Mouse (Mus musculus) C2C12 (cell line): ENCODE data around the gene Mucl3. TPM values are rescaled to one million over a fixed set of nuclear protein-coding genes. Genes with fewer than 3 reads are reported as not detected.

Experiments
- H3K27me3 ChIP-seq: one replicate; pipeline ENCODE4 v1.6.1; 2011; ENCODE audit not compliant: control insufficient read depth, insufficient read depth, insufficient read length
- H3K36me3 ChIP-seq: one replicate; pipeline ENCODE4 v1.6.1; 2011; ENCODE audit not compliant: control insufficient read depth, insufficient read depth
- H3K4me3 ChIP-seq: one replicate; pipeline ENCODE4 v1.5.1; 2011; ENCODE audit warnings: mild to moderate bottlenecking, control low read depth; ENCODE audit not compliant: poor library complexity, insufficient read depth, severe bottlenecking
- H3K79me2 ChIP-seq: one replicate; pipeline ENCODE4 v1.6.1; 2011; ENCODE audit not compliant: control insufficient read depth, insufficient read depth
- H3K79me3 ChIP-seq: one replicate; pipeline ENCODE4 v1.6.1; 2011; ENCODE audit warnings: low read depth, control low read depth
- H3ac ChIP-seq: one replicate; pipeline ENCODE3; 2011; ENCODE audit warnings: low read depth; ENCODE audit not compliant: control insufficient read depth, insufficient read length
- CEBPB ChIP-seq: IDR thresholded peaks from one replicate; pipeline ENCODE4 v1.6.1; 2011; ENCODE audit warnings: low read depth, mild to moderate bottlenecking, control low read depth, moderate library complexity
- CTCF ChIP-seq: IDR thresholded peaks from one replicate; pipeline ENCODE4 v1.5.1; 2011; ENCODE audit not compliant: control insufficient read depth, insufficient read depth, insufficient read length
- FOSL1 ChIP-seq: IDR thresholded peaks from one replicate; pipeline ENCODE4 v1.8.0; 2011; ENCODE audit warnings: mild to moderate bottlenecking, low read length; ENCODE audit not compliant: poor library complexity, insufficient read depth, severe bottlenecking
- MAX ChIP-seq: IDR thresholded peaks from one replicate; pipeline ENCODE4 v1.6.1; 2011; ENCODE audit warnings: mild to moderate bottlenecking, control low read depth
- MYOD1 ChIP-seq: IDR thresholded peaks from one replicate; pipeline ENCODE4 v1.6.1; 2011; ENCODE audit warnings: low read depth; ENCODE audit not compliant: control insufficient read depth, insufficient read length
- MYOG ChIP-seq: IDR thresholded peaks from one replicate; pipeline ENCODE4 v1.6.1; 2011; ENCODE audit not compliant: control insufficient read depth, insufficient read length; ENCODE audit errors: extremely low read depth
- USF1 ChIP-seq: IDR thresholded peaks from one replicate; pipeline ENCODE4 v1.6.1; 2011; ENCODE audit warnings: low read depth, mild to moderate bottlenecking, control low read depth, moderate library complexity
- long read RNA-seq, 2 experiments: library from polyadenylated mRNA; unstranded; transcript quantifications; one replicate each; pipeline ENCODE4 v2.0.0; 2019 to 2020
- polyA plus RNA-seq: library from polyadenylated mRNA; unstranded; fragments of >200 nt; fragmentation: generic; extraction: Trizol; gene quantifications from one replicate; pipeline ENCODE4 v1.2.1, GENCODE M21; 2012; ENCODE audit warnings: missing spikeins

Gene Mucl3
- 0.05 TPM for polyA plus RNA-seq
- long read RNA-seq, experiment 1, result 0 reads
- long read RNA-seq, experiment 2, result 0 reads

DNA sequence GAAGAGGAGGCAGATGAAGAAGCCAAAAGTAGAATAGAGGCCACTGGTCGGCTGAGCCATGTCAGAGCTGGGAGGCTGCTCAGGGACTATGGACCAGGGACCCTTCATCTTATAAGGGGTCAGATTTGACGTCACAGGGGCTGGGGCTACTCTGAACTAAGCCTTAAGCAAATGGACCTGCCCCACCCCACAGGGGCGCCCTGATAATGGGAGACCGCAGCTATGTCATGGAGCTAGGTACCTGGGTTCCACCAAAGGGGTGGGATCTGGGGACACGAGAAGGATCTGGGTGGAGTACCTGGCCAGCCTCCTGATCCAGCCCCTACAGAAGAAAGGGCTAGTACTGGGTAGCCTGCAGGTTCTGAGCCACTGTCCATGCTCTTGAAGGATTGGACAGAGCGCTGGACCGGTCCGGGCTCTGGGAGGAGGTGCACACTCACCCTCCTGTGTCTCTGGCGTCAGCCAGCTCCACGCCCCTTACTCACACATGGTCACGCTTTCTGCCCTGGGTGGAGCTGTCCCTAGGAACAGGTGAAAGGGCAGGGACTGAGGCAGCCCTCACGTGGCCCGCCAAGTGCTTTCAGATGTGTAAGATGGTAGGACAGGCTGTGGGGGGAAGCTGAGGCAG, at the start of gene Mucl3:
TSS of gene Mucl3 (minus strand) at position 87 of the 628 bp plus-strand sequence.
- H3K79me3 ChIP-seq, result no peaks in the 10 kb centered on the region
- no peak for TF ChIP-seq CEBPB
- no peak for TF ChIP-seq MAX
- no peak for TF ChIP-seq MYOD1
- TF ChIP-seq FOSL1, result no peak
- no peak for TF ChIP-seq MYOG
- no peak for TF ChIP-seq USF1
- TF ChIP-seq CTCF, result no peak
- no peak within 1 kb of the TSS for H3K4me3 ChIP-seq
- H3ac ChIP-seq, result no peak within 1 kb of the TSS
- H3K36me3 ChIP-seq, result no peaks in the 10 kb centered on the region
- peaks cover 15% of the 10 kb centered on the region for H3K27me3 ChIP-seq
- H3K79me2 ChIP-seq, result no peaks in the 10 kb centered on the region

GRCm38 (mm10) chr17:35692368-35692767, 48.9 kb upstream of the Mucl3 start:
- no peak overlapping the region for H3ac ChIP-seq
- TF ChIP-seq CEBPB (no peak), MAX (no peak), MYOD1 (no peak), USF1 (no peak), MYOG (no peak)
- H3K79me3 ChIP-seq, result peaks cover 23% of the 10 kb centered on the region
- no peaks in the 10 kb centered on the region for H3K27me3 ChIP-seq
- peaks cover 51% of the 10 kb centered on the region for H3K36me3 ChIP-seq
- no peak overlapping the region for H3K4me3 ChIP-seq
- H3K79me2 ChIP-seq, result peaks cover 38% of the 10 kb centered on the region

DNA sequence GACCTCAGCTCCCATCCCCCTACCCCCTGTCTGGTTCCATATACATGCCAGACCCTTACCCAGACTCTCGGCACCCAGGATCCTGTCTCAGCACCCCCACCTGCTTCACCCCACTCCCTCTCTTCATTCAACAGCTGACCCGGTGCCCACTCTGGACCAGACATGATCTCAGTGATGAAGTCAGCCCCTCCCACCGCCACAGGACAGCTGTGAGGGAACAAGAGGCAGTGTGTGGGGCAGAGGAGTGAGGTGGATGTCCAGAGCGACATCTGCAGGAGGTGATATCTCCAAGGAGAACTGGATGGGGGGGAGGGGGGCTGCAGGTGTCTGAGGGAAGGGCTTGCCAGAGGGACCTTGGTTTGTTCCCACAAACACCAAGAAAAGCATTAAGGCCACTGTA, 48.3 kb upstream of the Mucl3 start:
- Histone ChIP-seq H3K4me3 (no peak overlapping the region), H3K79me2 (peaks cover 32% of the 10 kb centered on the region), H3K27me3 (no peaks in the 10 kb centered on the region), H3K79me3 (peaks cover 19% of the 10 kb centered on the region), H3K36me3 (peaks cover 56% of the 10 kb centered on the region), H3ac (no peak overlapping the region)
- TF ChIP-seq MYOD1 (no peak), FOSL1 (no peak), CTCF (no peak), CEBPB (no peak), MYOG (no peak)

- Histone ChIP-seq H3ac (no peak overlapping the region), H3K27me3 (no peaks in the 10 kb centered on the region), H3K79me2 (peaks cover 15% of the 10 kb centered on the region), H3K79me3 (peaks cover 2% of the 10 kb centered on the region), H3K4me3 (no peak overlapping the region), H3K36me3 (peaks cover 56% of the 10 kb centered on the region)
- no peak for TF ChIP-seq FOSL1
- no peak for TF ChIP-seq MAX
- no peak for TF ChIP-seq CEBPB
- no peak for TF ChIP-seq MYOG
- TF ChIP-seq USF1, result no peak
- TF ChIP-seq MYOD1, result no peak
Observed at GRCm38 (mm10) chr17:35689936-35690645, 46.6 kb upstream of the Mucl3 start.

GRCm38 (mm10) chr17:35688347-35689175, 45.1 kb upstream of the Mucl3 start:
- Histone ChIP-seq H3K4me3 (no peak overlapping the region), H3K36me3 (peaks cover 67% of the 10 kb centered on the region), H3K79me3 (no peaks in the 10 kb centered on the region), H3K79me2 (peaks cover under 1% of the 10 kb centered on the region), H3ac (no peak overlapping the region), H3K27me3 (no peaks in the 10 kb centered on the region)
- TF ChIP-seq CTCF (no peak), CEBPB (no peak), MYOD1 (no peak), FOSL1 (no peak), MYOG (no peak), USF1 (no peak), MAX (no peak)
